Mouse (Mus musculus): ENCODE results near the gene Pilrb2. TPM values are rescaled to one million over a fixed set of nuclear protein-coding genes. Genes with fewer than 3 reads are reported as not detected.
"Not testable (repeated sequence)": the region's sequence is repeated elsewhere in the genome, so short reads cannot be mapped to it uniquely, and the experiment has no call there.

Gene Pilrb2
- polyA plus RNA-seq, 1 experiment from 2014 or later = not detected

DNA sequence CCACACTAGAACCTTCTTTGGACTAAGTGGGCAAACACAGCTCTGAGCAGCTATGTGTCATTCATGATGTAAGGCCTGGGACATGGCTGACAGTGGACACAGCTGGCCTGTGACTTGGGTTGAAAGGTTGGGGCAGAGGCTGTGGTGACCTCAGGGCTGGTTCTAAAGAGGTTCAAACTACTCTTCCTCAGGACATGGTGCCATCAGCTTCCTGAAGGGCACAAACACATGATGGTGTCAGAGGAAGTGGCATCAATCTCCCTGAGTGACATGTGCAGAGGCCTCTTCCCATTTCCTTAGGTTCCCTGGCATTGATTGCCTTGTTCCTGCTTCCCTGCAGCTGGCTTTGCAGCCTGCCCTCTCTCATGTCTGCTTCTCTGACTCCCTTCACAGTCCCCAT lies 34.5 kb downstream of the Pilrb2 start:
- H3K9me3 ChIP-seq (ENCODE audit: control insufficient read depth, low read length); H3K9ac ChIP-seq (replicated peaks; ENCODE audit: low read depth, low read length); H3K36me3 ChIP-seq (ENCODE audit: control insufficient read depth, insufficient read depth); H3K27ac ChIP-seq (ENCODE audit: low read length); H3K4me3 ChIP-seq (replicated peaks; ENCODE audit: low read length); H3K4me2 ChIP-seq (ENCODE audit: low read length); H3K27me3 ChIP-seq (replicated peaks; ENCODE audit: control insufficient read depth, insufficient read depth, low read length); H3K4me1 ChIP-seq (replicated peaks; ENCODE audit: control insufficient read depth, insufficient read depth, low read length); ATAC-seq: not testable (repeated sequence)

DNA sequence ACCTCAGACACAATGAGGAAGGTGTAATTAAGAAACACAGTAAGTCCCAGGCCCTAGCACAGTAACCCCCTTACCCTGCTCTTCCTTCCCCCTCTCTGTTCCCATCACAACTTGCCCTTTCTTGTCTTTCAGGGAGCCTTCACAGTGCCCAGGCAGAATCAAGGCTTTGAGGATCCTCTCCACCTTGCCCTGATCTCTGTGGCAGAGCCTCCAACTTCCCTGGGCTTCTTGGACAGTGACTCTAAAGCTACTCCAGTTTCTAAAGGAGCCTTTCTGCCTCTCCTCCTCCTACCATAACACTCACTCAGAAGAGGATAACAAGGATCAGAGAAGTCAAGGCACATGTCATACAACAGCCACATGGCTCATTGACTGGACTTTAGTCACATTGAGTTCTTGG lies 35.0 kb downstream of the Pilrb2 start:
- H3K9me3 ChIP-seq (ENCODE audit: control insufficient read depth, low read length) = no peaks in the 10 kb centered on the region
- H3K36me3 ChIP-seq (ENCODE audit: control insufficient read depth, insufficient read depth) = no peaks in the 10 kb centered on the region
- no peak overlapping the region for H3K4me2 ChIP-seq (ENCODE audit: low read length)
- H3K9ac ChIP-seq (replicated peaks; ENCODE audit: low read depth, low read length) = no peak overlapping the region
- H3K4me3 ChIP-seq (replicated peaks; ENCODE audit: low read length) = no peak overlapping the region
- H3K27me3 ChIP-seq (replicated peaks; ENCODE audit: control insufficient read depth, insufficient read depth, low read length) = no peaks in the 10 kb centered on the region
- no peak overlapping the region for H3K27ac ChIP-seq (ENCODE audit: low read length)
- ATAC-seq = no peak
- no peaks in the 10 kb centered on the region for H3K4me1 ChIP-seq (replicated peaks; ENCODE audit: control insufficient read depth, insufficient read depth, low read length)

DNA sequence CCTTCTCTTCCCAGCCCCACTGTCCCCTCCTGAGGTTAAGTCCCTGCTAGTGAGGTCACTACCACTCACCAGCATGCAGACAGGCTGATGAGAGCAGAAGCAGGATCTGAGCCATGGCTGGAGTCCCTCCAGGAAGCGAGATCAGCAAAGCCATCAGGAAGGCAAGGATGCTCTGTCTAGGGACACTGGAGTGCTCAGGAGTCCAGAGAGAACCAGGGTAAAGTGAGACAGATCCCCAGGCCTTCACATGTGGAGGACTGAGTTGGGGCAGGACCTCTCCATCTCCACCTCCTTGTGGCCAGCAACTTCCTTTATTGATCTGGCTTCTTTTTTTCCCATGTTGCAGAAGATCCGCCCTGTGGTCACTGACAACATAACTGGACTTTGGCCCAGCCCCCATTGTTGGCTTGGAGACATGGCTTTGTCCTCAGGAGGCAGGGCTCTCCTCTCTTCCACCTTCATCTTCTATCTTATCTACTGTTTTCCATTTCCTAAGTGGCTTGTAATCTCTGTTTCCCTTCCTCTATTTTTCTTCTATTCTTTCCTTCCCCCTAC lies 35.6 kb downstream of the Pilrb2 start, which contains the start of gene Pilra:
Gene Pilra (minus strand): TSS at position 316 of the 555 bp plus-strand sequence.
- H3K27me3 ChIP-seq (replicated peaks; ENCODE audit: control insufficient read depth, insufficient read depth, low read length); H3K36me3 ChIP-seq (ENCODE audit: control insufficient read depth, insufficient read depth); H3K27ac ChIP-seq (ENCODE audit: low read length); H3K9me3 ChIP-seq (ENCODE audit: control insufficient read depth, low read length); H3K4me3 ChIP-seq (replicated peaks; ENCODE audit: low read length); H3K4me2 ChIP-seq (ENCODE audit: low read length); ATAC-seq; H3K9ac ChIP-seq (replicated peaks; ENCODE audit: low read depth, low read length); H3K4me1 ChIP-seq (replicated peaks; ENCODE audit: control insufficient read depth, insufficient read depth, low read length): not testable (repeated sequence)
- WGBS = 76% methylated on average over 2 of the region's 2 CpGs

DNA sequence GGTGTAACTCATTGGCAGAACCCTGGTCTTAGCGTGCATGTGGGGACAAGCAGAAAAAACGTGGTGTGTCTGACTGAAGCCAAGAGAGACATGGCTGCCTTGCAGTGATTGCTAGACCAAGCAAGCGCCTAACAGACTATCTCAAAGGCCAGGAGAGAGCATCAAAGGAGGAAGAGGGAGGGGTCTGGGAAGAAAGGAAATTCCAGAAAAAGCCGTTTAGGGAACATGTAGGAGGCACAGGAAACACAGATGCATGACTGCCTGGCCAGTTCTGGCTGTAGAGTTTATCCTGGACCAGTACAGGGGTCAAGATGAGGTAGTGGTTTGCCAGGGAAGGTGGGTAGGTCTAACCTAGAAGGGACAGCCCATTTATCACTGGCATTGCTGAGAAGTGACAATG lies 38.1 kb downstream of the Pilrb2 start:
- no peaks in the 10 kb centered on the region for H3K27me3 ChIP-seq (replicated peaks; ENCODE audit: control insufficient read depth, insufficient read depth, low read length)
- H3K36me3 ChIP-seq (ENCODE audit: control insufficient read depth, insufficient read depth) = no peaks in the 10 kb centered on the region
- ATAC-seq = no peak
- H3K27ac ChIP-seq (ENCODE audit: low read length) = no peak overlapping the region
- H3K4me1 ChIP-seq (replicated peaks; ENCODE audit: control insufficient read depth, insufficient read depth, low read length) = no peaks in the 10 kb centered on the region
- no peak overlapping the region for H3K9ac ChIP-seq (replicated peaks; ENCODE audit: low read depth, low read length)
- H3K4me3 ChIP-seq (replicated peaks; ENCODE audit: low read length) = no peak overlapping the region
- 53% methylated on average over 4 of the region's 4 CpGs for WGBS
- no peak overlapping the region for H3K4me2 ChIP-seq (ENCODE audit: low read length)
- no peaks in the 10 kb centered on the region for H3K9me3 ChIP-seq (ENCODE audit: control insufficient read depth, low read length)

DNA sequence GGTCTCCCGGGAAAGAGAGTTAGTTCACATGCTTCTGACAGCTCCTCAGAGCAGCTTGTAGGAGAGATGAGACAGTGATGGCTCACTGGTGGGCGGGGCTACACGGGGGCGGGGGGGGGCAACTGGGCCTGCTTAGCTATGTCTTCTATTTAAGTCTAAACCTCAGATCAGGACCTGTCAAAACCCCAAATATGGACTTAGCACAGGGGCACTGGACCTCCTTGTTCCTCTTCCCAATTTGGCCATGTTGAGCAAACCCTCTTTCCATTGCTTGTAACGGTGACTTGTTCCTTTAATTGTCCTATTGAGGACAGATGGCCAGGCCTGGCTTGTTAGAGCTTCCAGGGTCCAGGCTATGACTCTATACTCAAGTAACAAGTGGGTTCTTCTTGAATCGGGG lies 40.1 kb downstream of the Pilrb2 start:
- Histone ChIP-seq H3K4me2 (ENCODE audit: low read length) (no peak overlapping the region), H3K9me3 (ENCODE audit: control insufficient read depth, low read length) (no peaks in the 10 kb centered on the region), H3K4me3 (replicated peaks; ENCODE audit: low read length) (no peak overlapping the region), H3K4me1 (replicated peaks; ENCODE audit: control insufficient read depth, insufficient read depth, low read length) (no peaks in the 10 kb centered on the region), H3K9ac (replicated peaks; ENCODE audit: low read depth, low read length) (no peak overlapping the region), H3K36me3 (ENCODE audit: control insufficient read depth, insufficient read depth) (no peaks in the 10 kb centered on the region), H3K27me3 (replicated peaks; ENCODE audit: control insufficient read depth, insufficient read depth, low read length) (no peaks in the 10 kb centered on the region), H3K27ac (ENCODE audit: low read length) (no peak overlapping the region)
- no peak for ATAC-seq
- WGBS = 78% methylated on average over 6 of the region's 6 CpGs

DNA sequence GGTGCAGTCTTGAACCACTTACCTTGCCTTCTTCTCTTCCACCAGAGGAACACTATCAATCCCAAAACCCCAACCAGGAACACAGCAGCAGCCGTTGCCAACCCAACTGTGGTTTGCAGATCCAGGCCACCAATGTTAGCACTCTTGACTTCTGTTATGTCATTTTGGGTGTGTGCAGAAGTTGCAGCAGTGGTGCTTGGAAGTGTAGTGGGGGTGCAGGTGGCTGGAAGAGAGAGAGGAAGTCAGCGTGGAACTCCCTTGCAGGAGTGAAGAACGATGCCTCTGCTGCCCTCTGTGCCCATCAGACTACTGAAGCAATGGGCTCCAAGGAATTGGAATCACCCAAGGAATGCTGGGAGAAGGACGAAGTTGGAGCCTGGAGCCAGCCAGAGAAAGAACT lies 40.5 kb downstream of the Pilrb2 start:
- no peak overlapping the region for H3K4me3 ChIP-seq (replicated peaks; ENCODE audit: low read length)
- no peak for ATAC-seq
- H3K27ac ChIP-seq (ENCODE audit: low read length) = no peak overlapping the region
- no peaks in the 10 kb centered on the region for H3K36me3 ChIP-seq (ENCODE audit: control insufficient read depth, insufficient read depth)
- WGBS = 90% methylated on average over 4 of the region's 4 CpGs
- no peak overlapping the region for H3K9ac ChIP-seq (replicated peaks; ENCODE audit: low read depth, low read length)
- no peaks in the 10 kb centered on the region for H3K9me3 ChIP-seq (ENCODE audit: control insufficient read depth, low read length)
- H3K4me2 ChIP-seq (ENCODE audit: low read length) = no peak overlapping the region
- H3K27me3 ChIP-seq (replicated peaks; ENCODE audit: control insufficient read depth, insufficient read depth, low read length) = no peaks in the 10 kb centered on the region
- no peaks in the 10 kb centered on the region for H3K4me1 ChIP-seq (replicated peaks; ENCODE audit: control insufficient read depth, insufficient read depth, low read length)

DNA sequence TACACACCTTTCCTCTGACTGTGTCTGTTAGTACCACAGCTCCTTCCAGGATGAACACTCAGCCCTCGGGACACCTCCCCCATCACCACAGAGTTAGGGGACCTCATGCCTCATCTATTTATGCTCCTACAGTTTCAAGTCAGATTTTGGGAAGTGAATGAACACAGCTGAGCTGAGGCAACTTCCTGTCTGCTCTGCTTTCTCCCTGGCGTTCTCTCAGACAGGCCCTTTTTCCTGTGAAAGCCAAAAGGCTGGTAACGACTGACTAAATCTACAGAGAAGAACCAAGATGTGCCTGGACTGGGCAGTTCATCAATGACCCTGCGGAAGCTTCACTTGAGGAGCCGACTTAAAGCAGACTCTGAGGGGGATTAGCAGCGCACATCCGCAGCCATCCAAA lies 41.4 kb downstream of the Pilrb2 start:
- 82% methylated on average over 7 of the region's 7 CpGs for WGBS

DNA sequence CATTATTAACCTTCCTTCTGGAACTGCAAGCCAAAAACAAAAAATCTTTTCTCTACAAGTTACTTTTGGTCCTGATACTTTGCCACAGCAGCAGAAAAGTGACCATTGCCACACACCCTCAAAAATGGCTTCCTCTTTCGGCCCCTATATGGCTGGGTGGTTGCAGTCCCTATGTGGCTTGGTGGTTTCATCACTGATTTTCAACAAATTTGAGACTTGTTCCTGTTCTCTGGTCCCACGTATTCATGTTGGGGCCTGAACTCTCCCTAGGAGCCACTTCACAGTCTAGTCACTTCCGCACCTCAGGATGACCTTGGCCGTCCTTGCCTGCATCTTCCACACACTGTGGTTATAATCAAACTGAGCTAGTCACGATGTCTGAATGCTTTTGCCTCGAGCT lies 42.9 kb downstream of the Pilrb2 start:
- Histone ChIP-seq H3K9ac (replicated peaks; ENCODE audit: low read depth, low read length) (no peak overlapping the region), H3K4me1 (replicated peaks; ENCODE audit: control insufficient read depth, insufficient read depth, low read length) (no peaks in the 10 kb centered on the region), H3K27me3 (replicated peaks; ENCODE audit: control insufficient read depth, insufficient read depth, low read length) (no peaks in the 10 kb centered on the region), H3K4me3 (replicated peaks; ENCODE audit: low read length) (no peak overlapping the region), H3K4me2 (ENCODE audit: low read length) (no peak overlapping the region), H3K36me3 (ENCODE audit: control insufficient read depth, insufficient read depth) (no peaks in the 10 kb centered on the region), H3K27ac (ENCODE audit: low read length) (no peak overlapping the region), H3K9me3 (ENCODE audit: control insufficient read depth, low read length) (no peaks in the 10 kb centered on the region)
- WGBS = 85% methylated on average over 6 of the region's 6 CpGs
- no peak for ATAC-seq

More for the DNA sequence above, 41.4 kb downstream of the Pilrb2 start:
- Histone ChIP-seq H3K27me3 (replicated peaks; ENCODE audit: control insufficient read depth, insufficient read depth, low read length) (no peaks in the 10 kb centered on the region), H3K4me3 (replicated peaks; ENCODE audit: low read length) (no peak overlapping the region), H3K9ac (replicated peaks; ENCODE audit: low read depth, low read length) (no peak overlapping the region), H3K9me3 (ENCODE audit: control insufficient read depth, low read length) (no peaks in the 10 kb centered on the region), H3K4me2 (ENCODE audit: low read length) (no peak overlapping the region), H3K36me3 (ENCODE audit: control insufficient read depth, insufficient read depth) (no peaks in the 10 kb centered on the region), H3K27ac (ENCODE audit: low read length) (no peak overlapping the region), H3K4me1 (replicated peaks; ENCODE audit: control insufficient read depth, insufficient read depth, low read length) (no peaks in the 10 kb centered on the region)
- ATAC-seq = no peak

DNA sequence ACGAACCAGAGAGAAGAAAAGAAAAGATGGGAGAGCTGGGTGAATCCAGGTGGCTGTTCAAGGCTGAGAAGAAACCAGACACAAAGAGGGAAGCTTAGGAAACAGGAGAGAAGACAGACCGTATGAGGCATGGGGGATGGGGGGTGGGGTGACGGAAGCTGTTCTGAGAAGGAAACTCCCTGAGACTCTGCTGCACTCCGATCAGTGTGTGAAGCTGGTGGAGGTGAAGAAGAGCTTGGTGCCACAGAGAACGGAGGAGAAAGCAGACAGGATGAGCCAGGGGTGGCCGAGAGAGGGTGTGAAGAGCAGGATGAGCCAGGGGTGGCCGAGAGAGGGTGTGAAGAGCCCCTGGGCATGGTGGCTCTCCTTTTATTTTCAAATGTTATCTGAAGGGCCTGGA lies 45.2 kb downstream of the Pilrb2 start:
- no peak overlapping the region for H3K4me2 ChIP-seq (ENCODE audit: low read length)
- no peaks in the 10 kb centered on the region for H3K9me3 ChIP-seq (ENCODE audit: control insufficient read depth, low read length)
- 77% methylated on average over 7 of the region's 7 CpGs for WGBS
- no peak for ATAC-seq
- no peak overlapping the region for H3K9ac ChIP-seq (replicated peaks; ENCODE audit: low read depth, low read length)
- H3K36me3 ChIP-seq (ENCODE audit: control insufficient read depth, insufficient read depth) = no peaks in the 10 kb centered on the region
- H3K27me3 ChIP-seq (replicated peaks; ENCODE audit: control insufficient read depth, insufficient read depth, low read length) = no peaks in the 10 kb centered on the region
- no peak overlapping the region for H3K4me3 ChIP-seq (replicated peaks; ENCODE audit: low read length)
- no peaks in the 10 kb centered on the region for H3K4me1 ChIP-seq (replicated peaks; ENCODE audit: control insufficient read depth, insufficient read depth, low read length)
- no peak overlapping the region for H3K27ac ChIP-seq (ENCODE audit: low read length)

DNA sequence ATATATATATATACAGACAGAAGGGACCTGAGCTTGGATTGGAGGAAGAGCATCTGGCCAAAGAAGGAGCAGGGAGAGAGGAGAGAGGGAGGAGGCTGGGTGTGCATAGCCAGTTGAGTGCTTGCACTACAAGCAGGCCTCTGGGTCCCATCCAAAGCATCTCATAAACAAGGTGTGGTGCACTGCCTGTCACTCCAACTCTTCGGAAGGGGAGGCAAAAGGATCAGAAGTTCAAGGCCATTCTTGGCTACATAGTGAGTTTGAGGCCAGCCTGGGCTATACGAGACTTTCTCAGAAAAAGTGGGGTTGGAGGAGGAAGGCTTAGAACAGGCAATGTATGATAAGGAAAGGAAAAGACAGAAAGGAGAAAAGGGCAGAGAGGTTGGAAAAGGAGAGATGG lies 45.6 kb downstream of the Pilrb2 start:
- no peaks in the 10 kb centered on the region for H3K27me3 ChIP-seq (replicated peaks; ENCODE audit: control insufficient read depth, insufficient read depth, low read length)
- no peak overlapping the region for H3K27ac ChIP-seq (ENCODE audit: low read length)
- WGBS = 86% methylated on average over 2 of the region's 2 CpGs
- no peaks in the 10 kb centered on the region for H3K36me3 ChIP-seq (ENCODE audit: control insufficient read depth, insufficient read depth)
- no peaks in the 10 kb centered on the region for H3K9me3 ChIP-seq (ENCODE audit: control insufficient read depth, low read length)
- no peak overlapping the region for H3K4me2 ChIP-seq (ENCODE audit: low read length)
- no peak for ATAC-seq
- H3K4me3 ChIP-seq (replicated peaks; ENCODE audit: low read length) = no peak overlapping the region
- no peak overlapping the region for H3K9ac ChIP-seq (replicated peaks; ENCODE audit: low read depth, low read length)
- no peaks in the 10 kb centered on the region for H3K4me1 ChIP-seq (replicated peaks; ENCODE audit: control insufficient read depth, insufficient read depth, low read length)
